Mouse (Mus musculus): ENCODE results near the gene Gm21970. TPM values are rescaled to one million over a fixed set of nuclear protein-coding genes. Genes with fewer than 3 reads are reported as not detected.
A peak's percentile ranks its signal among the peaks of the same experiment; 100 is the strongest.

Gm21970 gene
- total RNA-seq (2017): not detected in 2 replicates

DNA sequence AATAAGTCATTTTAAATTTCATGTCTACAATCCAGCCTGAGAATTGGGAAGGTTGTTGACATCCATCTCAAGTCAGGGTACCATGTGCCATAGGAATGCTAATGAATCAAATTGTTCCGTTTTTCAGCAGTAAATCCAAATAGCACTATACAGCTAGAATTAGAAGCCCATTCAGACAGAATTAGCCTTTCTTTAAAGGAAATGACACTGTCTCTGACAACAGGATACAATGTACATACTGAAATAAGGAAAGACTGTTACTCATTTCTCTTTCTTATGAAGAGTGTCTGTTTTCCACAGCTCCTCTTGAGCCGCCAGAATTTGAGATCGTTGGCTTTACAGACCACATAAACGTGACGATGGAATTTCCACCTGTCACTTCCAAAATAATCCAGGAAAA is at the start of gene Gm21970:
Gene Gm21970, plus strand, starts transcription at position 301 of the 400 bp plus-strand sequence.
- ATAC-seq (replicated peaks; ENCODE audit: low read depth, poor library complexity, severe bottlenecking): no peak

DNA sequence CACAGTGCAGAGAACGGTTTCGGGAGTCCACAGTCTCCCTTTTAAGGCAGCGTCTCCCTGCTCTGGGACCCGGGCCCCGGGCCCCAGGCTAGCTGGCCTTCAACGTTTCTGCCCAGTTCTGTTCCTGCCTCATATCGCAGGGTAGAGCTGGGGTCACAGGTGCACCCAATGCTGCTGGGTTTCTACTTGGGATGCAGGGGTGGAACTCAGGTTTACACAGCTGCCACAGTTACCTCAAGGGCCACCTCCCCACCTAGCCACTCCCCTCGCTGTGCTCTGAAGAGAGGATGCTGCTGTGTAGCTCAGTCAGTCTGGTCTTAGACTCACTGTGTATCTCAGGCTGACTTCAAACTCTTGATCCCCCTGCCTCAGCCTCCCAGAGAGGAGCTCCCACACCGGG is 45.0 kb upstream of the Gm21970 start:
- ATAC-seq (replicated peaks; ENCODE audit: low read depth, poor library complexity, severe bottlenecking): no peak

DNA sequence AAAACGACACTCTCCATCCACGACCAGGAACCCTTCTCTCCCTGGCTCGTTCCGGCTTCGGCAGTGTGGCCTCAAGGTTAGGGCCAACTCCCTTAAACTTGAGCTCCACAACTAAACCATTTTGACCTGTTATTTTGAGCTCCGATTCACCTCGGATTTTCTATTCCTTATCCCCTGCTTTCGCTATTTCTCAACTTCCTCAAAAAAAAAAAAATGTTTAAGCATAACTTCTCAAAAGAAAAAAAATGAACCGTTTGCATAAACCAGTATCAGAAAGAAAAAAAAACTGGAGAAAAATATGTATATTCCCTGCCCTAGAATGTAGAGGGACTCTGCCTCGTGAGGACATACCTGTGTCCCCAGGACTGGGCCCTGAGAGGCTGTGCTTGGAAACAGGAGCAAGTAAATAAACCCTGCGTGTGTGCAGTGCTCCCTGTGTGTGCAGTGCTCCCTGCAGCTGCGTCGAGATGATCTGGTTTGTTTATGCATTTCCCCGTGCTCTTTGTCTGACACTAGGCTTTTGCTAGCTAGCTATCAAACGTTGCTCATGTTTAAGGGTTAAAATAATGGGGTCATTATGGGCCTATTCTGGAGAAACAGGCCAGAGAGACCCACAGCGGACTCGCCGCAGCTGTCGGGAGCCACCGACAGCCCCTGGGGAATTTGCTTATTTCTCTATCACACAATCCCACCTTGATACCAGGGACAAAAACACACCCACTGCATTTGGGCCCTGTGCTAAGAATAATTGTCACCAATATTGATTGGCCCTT is 43.8 kb upstream of the Gm21970 start:
- ATAC-seq (replicated peaks; ENCODE audit: low read depth, poor library complexity, severe bottlenecking): peak; percentile 20; the same call in 1 of the 2 replicates

DNA sequence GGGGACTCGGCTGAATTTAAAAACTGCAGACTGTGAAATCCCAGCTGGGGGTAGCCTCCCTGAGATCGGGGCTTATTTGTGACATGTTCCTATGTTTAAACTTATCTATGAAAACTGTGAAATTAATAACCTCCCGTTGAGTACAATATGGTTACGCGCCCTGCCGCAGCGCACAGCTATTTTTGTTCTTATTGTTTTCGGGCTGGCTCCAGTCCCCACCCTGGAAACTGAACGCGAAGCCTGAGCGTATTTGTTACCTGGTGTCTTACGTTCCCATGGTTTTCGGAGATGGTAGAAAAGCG is 43.3 kb upstream of the Gm21970 start:
- no peak for ATAC-seq (replicated peaks; ENCODE audit: low read depth, poor library complexity, severe bottlenecking)

DNA sequence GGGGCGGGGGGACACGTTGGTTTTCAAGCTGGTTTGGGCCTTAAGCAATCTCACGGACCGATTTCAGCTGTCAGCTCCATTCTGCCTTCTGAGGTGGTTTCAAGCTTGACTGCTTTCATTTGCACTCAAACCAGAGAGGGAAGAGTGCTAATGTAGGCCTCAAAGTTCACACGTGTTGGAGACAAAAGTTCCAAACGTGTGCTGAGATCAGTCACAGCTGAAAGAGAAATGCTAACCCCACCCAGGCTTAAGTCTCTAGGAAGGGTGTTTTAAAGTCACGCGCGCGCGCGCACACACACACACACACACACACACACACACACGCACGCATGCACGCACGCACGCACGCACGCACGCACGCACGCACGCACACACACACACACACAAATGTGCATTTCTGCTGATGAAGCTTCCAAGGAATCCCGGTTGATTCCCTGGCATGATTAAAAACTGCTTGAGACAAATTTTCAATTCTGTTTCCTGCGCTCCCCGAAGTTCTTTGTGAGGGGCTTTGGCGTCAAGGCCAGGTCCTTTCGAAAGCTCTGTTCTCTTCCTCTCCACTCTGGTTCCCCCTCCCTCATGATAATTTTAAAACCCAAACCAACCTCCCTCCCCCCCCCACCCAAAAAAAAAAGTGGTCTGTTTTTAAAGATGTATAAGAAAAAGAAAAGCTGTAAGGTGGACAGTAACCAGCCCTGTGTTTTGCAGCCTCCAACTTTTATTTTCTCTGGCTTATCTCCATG is 42.8 kb upstream of the Gm21970 start:
- no peak for ATAC-seq (replicated peaks; ENCODE audit: low read depth, poor library complexity, severe bottlenecking)

DNA sequence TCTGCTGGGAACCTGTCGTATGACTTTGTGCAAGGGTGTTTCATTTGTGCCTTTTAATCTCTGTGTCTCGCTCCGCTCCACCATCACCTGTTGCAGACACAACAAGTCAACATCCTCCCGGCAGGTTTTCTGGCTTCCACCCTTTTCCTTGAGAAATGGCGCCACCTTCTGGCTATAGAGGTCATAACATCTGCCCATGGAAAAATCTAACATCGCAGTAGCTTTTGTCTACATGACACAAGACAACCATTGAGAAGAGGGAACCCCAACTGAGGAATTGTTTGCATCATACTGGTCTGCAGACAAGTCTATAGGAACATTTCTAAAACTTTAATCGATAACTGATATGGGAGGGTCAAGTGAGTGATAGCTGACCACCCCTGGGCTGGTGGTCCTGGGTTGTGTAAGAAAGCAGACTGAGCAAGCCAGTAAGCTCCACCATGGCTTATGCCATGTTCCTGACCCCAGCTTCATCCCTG is 39.4 kb upstream of the Gm21970 start:
- peak; percentile 13; the same call in 1 of the 2 replicates for ATAC-seq (replicated peaks; ENCODE audit: low read depth, poor library complexity, severe bottlenecking)

DNA sequence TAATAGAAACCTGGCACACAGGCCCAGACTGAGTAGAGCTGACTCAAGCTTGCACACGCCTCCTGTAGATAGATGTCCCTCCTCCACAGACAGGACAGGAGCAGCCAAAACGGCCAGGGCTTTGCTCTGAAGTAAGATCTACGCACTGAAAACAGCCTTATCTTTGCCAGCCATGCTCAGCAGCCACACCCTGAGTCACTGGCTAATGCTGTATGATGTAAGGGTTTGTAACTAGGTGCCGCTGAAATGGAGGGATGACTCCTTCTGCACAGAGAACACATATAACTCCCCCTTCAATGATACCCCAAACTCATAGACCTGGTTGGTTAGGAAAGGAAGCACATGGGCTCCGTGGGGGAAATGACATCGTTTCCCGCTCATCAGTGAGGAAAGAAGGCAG is 38.8 kb upstream of the Gm21970 start:
- peak; percentile 53 for ATAC-seq (replicated peaks; ENCODE audit: low read depth, poor library complexity, severe bottlenecking)

DNA sequence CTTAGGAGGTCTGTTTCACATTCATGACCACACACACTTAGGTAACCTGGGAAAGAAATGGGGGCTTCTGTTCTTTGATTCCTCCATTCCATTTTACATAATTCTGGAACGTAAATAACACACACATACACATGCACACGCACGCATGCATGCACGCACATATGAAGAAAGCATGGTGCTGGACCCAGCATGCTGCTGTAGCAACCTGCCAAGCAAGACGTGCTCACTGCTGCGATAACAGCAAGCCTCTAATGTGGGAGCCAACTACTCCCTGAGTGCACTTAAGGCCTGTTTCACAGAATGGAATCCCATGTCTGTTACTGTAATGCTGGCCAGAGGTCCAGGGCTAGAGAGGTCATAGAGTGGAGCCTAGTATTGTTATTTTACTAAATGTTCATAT is 38.3 kb upstream of the Gm21970 start:
- no peak for ATAC-seq (replicated peaks; ENCODE audit: low read depth, poor library complexity, severe bottlenecking)

DNA sequence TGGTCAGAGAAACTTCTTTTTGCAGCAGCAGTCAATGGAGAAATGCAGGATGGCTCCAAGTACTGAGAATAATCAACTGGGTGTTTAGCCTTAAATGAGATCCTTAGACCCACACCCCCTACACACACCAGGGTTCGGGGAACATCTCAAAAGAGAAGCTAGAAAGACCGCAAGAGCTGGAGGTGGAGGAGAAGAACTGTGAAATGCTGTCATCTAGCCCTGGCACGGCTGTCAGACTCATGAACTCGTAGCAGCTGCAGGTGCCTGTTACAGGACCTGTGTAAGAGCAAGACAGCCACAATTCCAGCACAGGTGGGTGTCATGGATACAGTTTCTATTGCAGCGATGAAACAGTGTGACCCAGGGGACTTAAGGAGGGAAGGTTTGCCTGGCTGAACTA is 37.9 kb upstream of the Gm21970 start:
- ATAC-seq (replicated peaks; ENCODE audit: low read depth, poor library complexity, severe bottlenecking): no peak

DNA sequence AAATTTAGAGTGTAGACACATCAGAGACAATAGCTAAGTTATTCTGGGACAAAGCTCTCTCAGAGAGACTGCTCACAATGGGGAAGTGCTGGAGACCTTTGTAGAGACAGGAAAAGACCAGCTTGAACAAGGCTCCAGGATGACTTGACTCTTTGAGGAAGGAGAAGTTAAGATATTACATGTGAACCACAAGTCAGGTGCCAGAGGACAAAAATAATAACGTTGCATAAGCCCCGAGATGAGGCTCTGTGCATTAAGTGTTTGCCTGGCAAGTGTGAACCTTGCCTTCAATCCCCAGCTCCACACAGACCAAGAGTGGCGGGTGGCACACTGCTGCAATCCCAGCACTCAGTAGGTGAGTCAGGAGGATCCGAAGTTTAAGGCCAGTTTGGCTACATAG is 36.9 kb upstream of the Gm21970 start:
- ATAC-seq (replicated peaks; ENCODE audit: low read depth, poor library complexity, severe bottlenecking): peak; percentile 57

DNA sequence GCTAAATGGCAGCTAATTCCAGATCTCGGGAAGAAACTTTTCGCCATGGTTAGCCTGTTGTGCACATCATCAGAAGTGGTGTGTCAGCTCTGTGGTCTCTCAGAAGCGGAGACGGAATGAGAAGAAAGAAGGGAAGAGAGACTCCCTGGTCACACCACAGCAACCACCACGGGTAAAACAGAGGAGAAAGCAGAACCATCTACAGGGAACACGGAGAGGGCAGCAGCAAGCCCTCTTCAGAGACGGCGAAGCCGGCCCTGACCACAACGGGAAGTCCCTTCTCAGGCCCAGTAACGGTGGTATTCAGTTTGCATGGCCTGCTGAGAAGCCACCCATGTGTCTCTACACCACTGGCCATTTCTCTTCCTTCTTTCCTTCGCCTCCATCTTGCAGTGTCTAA is 36.4 kb upstream of the Gm21970 start:
- ATAC-seq (replicated peaks; ENCODE audit: low read depth, poor library complexity, severe bottlenecking): peak; percentile 71

DNA sequence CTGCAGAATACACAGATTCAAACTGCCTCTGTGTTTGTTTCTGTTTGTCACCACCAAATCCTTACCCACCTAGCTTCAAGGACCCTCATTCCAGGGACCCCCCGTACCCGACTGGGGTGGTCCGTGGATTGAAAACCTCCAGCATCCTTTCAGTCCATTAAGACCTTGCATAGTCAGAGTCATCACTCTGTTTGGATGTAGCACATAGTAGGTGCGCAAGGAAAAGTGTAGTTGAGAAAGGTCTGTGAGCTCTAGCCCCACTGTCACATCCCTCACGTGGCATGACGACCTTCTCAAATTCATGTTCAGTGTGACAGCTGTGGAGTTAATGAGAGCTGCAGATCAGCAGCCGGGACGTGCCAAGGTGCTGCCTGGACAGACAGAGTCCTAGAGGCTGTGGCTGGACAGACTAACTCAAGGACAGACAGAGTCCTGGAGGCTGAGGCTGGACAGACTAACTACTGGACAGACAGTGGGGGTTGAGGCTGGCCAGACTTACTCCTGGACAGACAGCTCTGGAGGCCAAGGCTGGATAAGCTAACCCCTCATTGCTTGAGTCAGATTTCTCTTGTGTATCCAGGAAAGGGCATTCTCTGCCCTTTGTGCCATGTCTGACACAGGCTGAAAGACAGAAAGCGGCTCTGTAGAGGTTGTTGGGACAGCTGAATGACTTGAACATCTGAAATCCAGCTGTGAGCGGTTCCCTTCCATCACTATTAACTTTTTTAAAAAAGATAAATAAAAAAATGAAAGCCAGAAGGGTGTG is 34.6 kb upstream of the Gm21970 start:
- no peak for ATAC-seq (replicated peaks; ENCODE audit: low read depth, poor library complexity, severe bottlenecking)

DNA sequence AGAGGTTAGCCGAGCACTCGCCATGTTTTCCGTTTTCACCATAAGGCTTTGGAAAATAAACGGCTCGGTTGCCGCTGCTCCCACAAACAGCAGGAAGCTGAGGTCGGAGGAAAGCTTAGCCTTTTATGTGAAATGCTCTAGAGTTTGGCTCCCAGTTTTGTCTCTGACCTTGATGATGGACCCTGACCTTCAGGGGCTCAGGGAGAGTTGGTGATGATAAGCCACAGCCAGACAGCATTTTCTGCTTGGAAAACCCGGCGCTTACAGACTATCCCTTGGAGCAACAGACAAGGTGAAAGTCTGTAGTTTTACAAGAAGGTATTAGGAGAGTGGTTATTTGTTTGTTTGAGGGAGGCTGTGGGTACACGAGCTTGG is 34.0 kb upstream of the Gm21970 start:
- no peak for ATAC-seq (replicated peaks; ENCODE audit: low read depth, poor library complexity, severe bottlenecking)

DNA sequence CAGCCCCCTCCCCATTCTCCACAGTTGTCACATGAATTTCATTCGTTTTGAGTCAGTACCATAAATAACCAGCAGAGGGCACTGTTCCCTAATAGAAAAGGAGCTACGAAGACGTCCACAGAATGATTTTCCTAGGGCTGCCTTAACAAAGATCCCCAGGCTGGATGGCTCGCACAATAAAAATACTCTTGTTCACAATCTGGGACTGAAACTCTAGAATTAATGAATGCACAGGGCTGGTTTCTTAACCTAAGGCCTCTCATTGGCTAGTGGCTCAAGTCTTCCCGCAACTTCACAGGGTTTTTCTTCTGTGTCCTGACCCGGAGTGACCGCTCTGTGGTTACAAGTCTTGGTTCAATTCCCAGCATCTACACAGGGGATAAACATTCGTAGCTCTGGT is 33.0 kb upstream of the Gm21970 start:
- peak; percentile 31; the same call in 1 of the 2 replicates for ATAC-seq (replicated peaks; ENCODE audit: low read depth, poor library complexity, severe bottlenecking)

DNA sequence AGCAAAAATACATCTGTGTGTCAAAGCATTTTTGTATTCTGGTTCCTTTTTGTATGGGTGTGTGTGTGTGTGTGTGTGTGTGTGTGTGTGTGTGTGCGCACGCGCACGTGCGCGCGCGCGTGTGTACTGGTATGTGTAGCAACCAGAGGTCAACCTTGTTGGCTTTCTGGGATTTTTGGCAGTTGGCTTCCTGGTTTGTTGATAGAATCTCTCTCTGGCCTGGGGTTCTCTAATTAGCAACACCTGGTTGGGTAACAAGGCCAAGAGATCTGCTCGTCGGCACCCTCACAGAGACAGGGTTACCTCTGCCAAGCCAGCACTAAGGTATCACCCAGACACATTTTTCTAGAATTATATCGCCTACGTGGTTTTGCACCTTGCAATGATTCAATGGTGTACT is 32.0 kb upstream of the Gm21970 start:
- no peak for ATAC-seq (replicated peaks; ENCODE audit: low read depth, poor library complexity, severe bottlenecking)

DNA sequence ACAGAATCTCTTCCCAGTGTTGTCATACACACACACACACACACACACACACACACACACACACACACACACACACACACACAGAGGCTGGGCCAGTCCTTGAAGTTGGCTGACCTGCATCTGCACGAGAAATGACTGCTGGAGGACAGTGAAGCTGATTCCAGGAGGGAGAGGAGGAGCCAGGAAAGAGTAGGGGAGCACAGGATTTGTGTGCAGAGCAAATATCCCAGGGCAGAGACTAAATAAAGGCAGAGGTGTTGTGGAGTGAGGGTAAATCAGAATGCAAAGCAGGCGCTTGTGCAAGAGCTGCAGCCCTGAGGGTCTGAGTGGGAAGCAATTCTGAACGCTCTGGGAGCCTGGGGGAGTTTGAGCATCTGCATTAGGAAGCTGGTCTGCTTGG is 31.4 kb upstream of the Gm21970 start:
- ATAC-seq (replicated peaks; ENCODE audit: low read depth, poor library complexity, severe bottlenecking): no peak

DNA sequence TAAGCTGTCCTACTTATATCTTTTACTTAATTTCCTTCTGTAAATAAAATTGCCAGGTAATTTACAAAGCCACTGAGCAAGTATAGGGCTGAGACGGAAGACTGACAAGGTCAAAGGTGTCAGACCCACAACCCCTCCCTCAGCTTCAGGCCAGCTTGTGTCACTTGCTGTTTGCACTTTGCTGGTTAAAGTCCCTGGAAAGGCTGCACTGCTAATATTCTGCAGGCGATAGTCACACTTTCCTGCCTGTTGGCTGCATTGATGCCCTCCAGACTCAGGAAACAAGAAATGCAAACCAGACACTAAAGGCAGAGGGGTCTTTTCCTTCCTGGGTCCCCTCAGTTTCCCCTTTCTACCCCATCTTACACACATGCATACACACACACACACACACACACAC is 29.5 kb upstream of the Gm21970 start:
- no peak for ATAC-seq (replicated peaks; ENCODE audit: low read depth, poor library complexity, severe bottlenecking)

DNA sequence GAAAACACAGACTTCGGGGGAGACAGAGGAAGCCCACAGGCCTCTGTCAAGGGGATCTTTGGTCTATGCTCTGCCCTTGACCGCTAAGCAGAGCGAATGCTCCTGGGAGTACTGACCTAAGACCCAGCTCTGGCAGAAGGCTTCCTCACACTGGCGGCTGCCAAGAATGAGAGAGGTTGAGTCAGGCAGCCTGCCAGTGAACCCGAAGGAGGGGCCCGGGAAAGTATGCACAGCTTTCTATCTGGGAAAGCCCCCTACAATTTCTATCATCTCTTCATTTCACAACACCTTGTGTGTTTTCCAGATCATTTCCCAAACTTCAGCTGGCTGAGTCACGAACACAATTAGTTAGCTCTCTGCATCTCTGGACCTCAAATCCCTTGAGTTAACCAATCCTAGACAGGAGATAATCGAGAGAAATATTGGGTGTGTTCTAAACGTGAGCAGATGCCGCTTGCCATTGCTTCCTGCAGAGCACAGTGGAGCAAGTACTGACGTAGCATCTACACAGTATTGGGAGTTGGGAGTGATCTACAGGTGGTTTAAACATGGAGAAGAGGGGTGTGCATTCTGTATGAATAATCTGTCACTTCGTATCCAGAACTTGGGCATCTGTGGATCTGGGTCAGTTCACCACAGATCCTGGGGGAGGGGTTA is 28.8 kb upstream of the Gm21970 start:
- no peak for ATAC-seq (replicated peaks; ENCODE audit: low read depth, poor library complexity, severe bottlenecking)

DNA sequence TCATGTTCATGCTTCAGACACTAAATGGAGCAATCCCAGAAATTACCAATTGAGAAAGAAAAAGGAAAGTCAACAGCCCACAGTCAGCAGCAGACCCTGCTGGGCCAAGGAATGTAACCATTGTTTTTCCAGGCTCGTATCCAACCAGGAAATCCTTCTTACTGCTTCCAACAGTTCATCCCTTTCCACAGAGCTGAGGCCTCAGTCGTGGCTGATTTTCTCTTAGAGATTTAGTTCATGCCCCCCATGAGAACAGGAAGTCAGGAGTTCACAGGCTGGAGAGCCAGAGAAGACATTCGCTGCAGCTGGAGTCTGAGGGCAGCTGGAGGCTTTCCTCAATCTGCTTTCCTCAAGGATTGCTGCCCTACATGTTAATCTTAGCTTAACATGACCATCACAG is 28.0 kb upstream of the Gm21970 start:
- no peak for ATAC-seq (replicated peaks; ENCODE audit: low read depth, poor library complexity, severe bottlenecking)

DNA sequence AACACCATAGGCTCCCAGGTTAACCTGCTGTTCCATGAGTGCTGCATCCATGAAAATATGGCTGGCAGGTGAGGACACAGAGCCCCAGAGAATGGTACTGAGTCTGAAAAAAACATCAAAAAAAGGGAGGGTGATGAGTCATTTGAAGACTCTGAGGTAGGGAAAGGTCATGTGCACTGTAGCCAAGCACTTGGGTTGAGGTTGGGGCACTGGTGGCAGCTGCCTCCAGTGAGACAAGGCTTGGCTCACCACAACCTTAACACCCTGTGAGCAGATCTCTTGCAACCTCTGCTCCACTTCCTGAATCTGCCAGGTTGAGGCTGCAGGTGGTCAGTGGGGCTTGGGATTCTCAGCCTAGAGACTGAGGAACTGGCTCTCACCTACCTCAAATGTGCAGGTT is 25.0 kb upstream of the Gm21970 start:
- peak; percentile 92 for ATAC-seq (replicated peaks; ENCODE audit: low read depth, poor library complexity, severe bottlenecking)

Measured in common myeloid progenitor, adult 5-6 weeks (primary cell).